Mouse (Mus musculus) brain, embryonic 14.5 days (tissue): Measurements from ENCODE around the gene Nup210l.

Experiments
- CTCF ChIP-seq: fragments of 200-500 bp; IDR thresholded peaks from 2 replicates; pipeline ENCODE4 v1.5.1; 2012; ENCODE audit warnings: inconsistent platforms, mild to moderate bottlenecking, moderate library complexity, borderline replicate concordance; ENCODE audit not compliant: insufficient read depth, insufficient read length; ENCODE audit errors: extremely low read depth
- POLR2A ChIP-seq: fragments of 200-500 bp; IDR thresholded peaks from 2 replicates; pipeline ENCODE4 v1.6.1; 2012; ENCODE audit warnings: mild to moderate bottlenecking, inconsistent platforms, borderline replicate concordance; ENCODE audit not compliant: poor library complexity, insufficient read depth, insufficient read length, severe bottlenecking; ENCODE audit errors: extremely low read depth

DNA sequence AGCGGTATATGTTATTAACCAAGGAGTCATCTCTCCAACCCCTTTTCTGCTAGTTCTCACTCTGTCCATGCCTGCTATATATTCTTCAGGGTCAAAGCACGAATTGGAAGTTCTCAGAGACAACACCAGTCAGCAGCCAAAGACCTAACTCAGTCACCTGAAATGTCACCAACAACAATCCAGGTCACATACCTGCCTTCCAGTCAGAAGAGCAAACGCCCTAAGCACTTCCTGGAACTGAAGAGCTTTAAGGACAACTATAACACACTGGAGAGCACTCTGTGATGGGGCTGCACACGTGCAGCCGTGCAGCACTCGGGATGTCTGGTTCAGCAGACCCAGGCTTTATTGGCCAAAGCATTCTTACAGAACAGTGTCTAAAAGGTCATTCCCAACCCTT is 42.4 kb upstream of the Nup210l start:
- TF ChIP-seq POLR2A: no peak
- no peak for TF ChIP-seq CTCF
